Mouse (Mus musculus) hindbrain, embryonic 11.5 days (tissue): ENCODE results near the gene Sirt6. TPM values are rescaled to one million over a fixed set of nuclear protein-coding genes. Genes with fewer than 3 reads are reported as not detected.
A peak's percentile ranks its signal among the peaks of the same experiment; 100 is the strongest.

Experiments used
- ATAC-seq: fragments of 200-750 bp; cut with Nextera tagmentation; 2 replicates; pipeline ENCODE4 v1.8.0; 2017; ENCODE audit warnings: mild to moderate bottlenecking, moderate TSS enrichment, moderate library complexity; ENCODE audit not compliant: low FRiP score
- DNase-seq: peaks from one replicate; pipeline ENCODE4 v3.0.0-alpha.2; 2015; ENCODE audit warnings: low spot score
- H3K27ac ChIP-seq: fragments of 300-500 bp; sonication (generic); 2 replicates; pipeline ENCODE4 v1.5.1; 2014; ENCODE audit warnings: mild to moderate bottlenecking, low read depth, low read length
- H3K27me3 ChIP-seq: fragments of 300-500 bp; sonication (generic); 2 replicates; pipeline ENCODE4 v1.6.1; 2014; ENCODE audit warnings: mild to moderate bottlenecking, low read length, moderate library complexity, mixed read lengths; ENCODE audit not compliant: control insufficient read depth, insufficient read depth
- H3K36me3 ChIP-seq: fragments of 300-500 bp; sonication (generic); 2 replicates; pipeline ENCODE4 v1.6.1; 2014; ENCODE audit warnings: mild to moderate bottlenecking, low read length, moderate library complexity, mixed read lengths; ENCODE audit not compliant: control insufficient read depth, insufficient read depth
- H3K4me1 ChIP-seq: fragments of 300-500 bp; sonication (generic); replicated peaks from 2 replicates; pipeline ENCODE4 v1.6.1; 2014; ENCODE audit warnings: low read length, mixed read lengths; ENCODE audit not compliant: control insufficient read depth, insufficient read depth
- H3K4me2 ChIP-seq: fragments of 300-500 bp; sonication (generic); replicated peaks from 2 replicates; pipeline ENCODE4 v1.6.1; 2014; ENCODE audit warnings: mild to moderate bottlenecking, low read depth, low read length
- H3K4me3 ChIP-seq: fragments of 300-500 bp; sonication (generic); 2 replicates; pipeline ENCODE4 v1.5.1; 2014; ENCODE audit warnings: low read depth, low read length
- H3K9ac ChIP-seq: fragments of 300-500 bp; sonication (generic); 2 replicates; pipeline ENCODE4 v1.6.1; 2014; ENCODE audit warnings: low read depth, low read length
- H3K9me3 ChIP-seq: fragments of 300-500 bp; sonication (generic); 2 replicates; pipeline ENCODE4 v1.6.1; 2016; ENCODE audit warnings: low read length; ENCODE audit not compliant: control insufficient read depth
- WGBS: fragments of 180-500 bp; shearing (Covaris S2); extraction: QIAGEN DNeasy Blood & Tissue Kit; methylation state at CpG from one replicate; pipeline ENCODE4 v1.1.7; 2014; 5-methylcytosine and 5-hydroxymethylcytosine counted together
- polyA plus RNA-seq: library from polyadenylated mRNA; unstranded; fragments of >200 nt; fragmentation: Nextera tagmentation; extraction: Ambion mirVana; gene quantifications from 2 replicates; pipeline ENCODE4 v1.2.1, GENCODE M21; 2014

Sirt6 gene
- polyA plus RNA-seq, 1 experiment from 2014 or later = 42.2 TPM

GRCm38 (mm10) chr10:81599630-81600029 is 28.0 kb downstream of the Sirt6 start:
- Histone ChIP-seq H3K9me3 (no peaks in the 10 kb centered on the region), H3K27ac (no peak overlapping the region), H3K4me2 (no peak overlapping the region), H3K9ac (no peak overlapping the region), H3K4me3 (no peak overlapping the region), H3K4me1 (peaks cover 17% of the 10 kb centered on the region), H3K36me3 (no peaks in the 10 kb centered on the region), H3K27me3 (peaks cover 41% of the 10 kb centered on the region)
- 65% methylated on average over 5 of the region's 5 CpGs for WGBS
- ATAC-seq = no peak
- no peak for DNase-seq

GRCm38 (mm10) chr10:81598871-81599270 is 28.7 kb downstream of the Sirt6 start:
- H3K4me2 ChIP-seq = no peak overlapping the region
- no peak overlapping the region for H3K4me3 ChIP-seq
- ATAC-seq = no peak
- DNase-seq = no peak
- no peak overlapping the region for H3K27ac ChIP-seq
- peaks cover 17% of the 10 kb centered on the region for H3K4me1 ChIP-seq
- no peak overlapping the region for H3K9ac ChIP-seq
- 58% methylated on average over 6 of the region's 6 CpGs for WGBS
- peaks cover 47% of the 10 kb centered on the region for H3K27me3 ChIP-seq
- no peaks in the 10 kb centered on the region for H3K9me3 ChIP-seq
- H3K36me3 ChIP-seq = no peaks in the 10 kb centered on the region

- ATAC-seq = no peak
- H3K4me3 ChIP-seq = no peak overlapping the region
- no peak for DNase-seq
- WGBS = 29% methylated on average over 3 of the region's 3 CpGs
- no peak overlapping the region for H3K4me2 ChIP-seq
- H3K9ac ChIP-seq = no peak overlapping the region
- H3K9me3 ChIP-seq = no peaks in the 10 kb centered on the region
- H3K4me1 ChIP-seq = peaks cover 17% of the 10 kb centered on the region
- no peaks in the 10 kb centered on the region for H3K36me3 ChIP-seq
- no peak overlapping the region for H3K27ac ChIP-seq
- peaks cover 51% of the 10 kb centered on the region for H3K27me3 ChIP-seq
These were observed 29.3 kb downstream of the Sirt6 start for GRCm38 (mm10) chr10:81598342-81598741.

- no peak overlapping the region for H3K4me3 ChIP-seq
- H3K4me2 ChIP-seq = no peak overlapping the region
- H3K27ac ChIP-seq = peak overlapping the region; percentile 33
- ATAC-seq (peak; percentile 30), DNase-seq (no peak)
- H3K36me3 ChIP-seq = no peaks in the 10 kb centered on the region
- H3K4me1 ChIP-seq = peaks cover 17% of the 10 kb centered on the region
- no peaks in the 10 kb centered on the region for H3K9me3 ChIP-seq
- no peak overlapping the region for H3K9ac ChIP-seq
- peaks cover 55% of the 10 kb centered on the region for H3K27me3 ChIP-seq
- WGBS = 12% methylated on average over 9 of the region's 12 CpGs
These were observed 30.3 kb downstream of the Sirt6 start for GRCm38 (mm10) chr10:81597137-81597950.

- H3K9me3 ChIP-seq = no peaks in the 10 kb centered on the region
- H3K4me3 ChIP-seq = no peak overlapping the region
- H3K36me3 ChIP-seq = no peaks in the 10 kb centered on the region
- H3K4me1 ChIP-seq = peaks cover 17% of the 10 kb centered on the region
- H3K27ac ChIP-seq = peak overlapping the region; percentile 33
- WGBS = 4% methylated on average over 10 of the region's 10 CpGs
- H3K27me3 ChIP-seq = peaks cover 54% of the 10 kb centered on the region
- H3K4me2 ChIP-seq = no peak overlapping the region
- H3K9ac ChIP-seq = no peak overlapping the region
- DNase-seq (peak; percentile 69), ATAC-seq (peak; percentile 10)
These were observed 31.0 kb downstream of the Sirt6 start for GRCm38 (mm10) chr10:81596611-81597010.

GRCm38 (mm10) chr10:81595599-81595998 is 32.0 kb downstream of the Sirt6 start:
- no peak for ATAC-seq
- no peak for DNase-seq
- peaks cover 52% of the 10 kb centered on the region for H3K27me3 ChIP-seq
- no peak overlapping the region for H3K27ac ChIP-seq
- no peak overlapping the region for H3K4me2 ChIP-seq
- no peak overlapping the region for H3K9ac ChIP-seq
- H3K4me1 ChIP-seq = peaks cover 15% of the 10 kb centered on the region
- H3K36me3 ChIP-seq = no peaks in the 10 kb centered on the region
- H3K4me3 ChIP-seq = no peak overlapping the region
- 38% methylated on average over 5 of the region's 5 CpGs for WGBS
- no peaks in the 10 kb centered on the region for H3K9me3 ChIP-seq

GRCm38 (mm10) chr10:81593935-81594334 is 33.7 kb downstream of the Sirt6 start:
- peaks cover 14% of the 10 kb centered on the region for H3K4me1 ChIP-seq
- no peak overlapping the region for H3K4me3 ChIP-seq
- no peaks in the 10 kb centered on the region for H3K36me3 ChIP-seq
- H3K27ac ChIP-seq = no peak overlapping the region
- DNase-seq (no peak), ATAC-seq (no peak)
- no peak overlapping the region for H3K4me2 ChIP-seq
- H3K9ac ChIP-seq = no peak overlapping the region
- WGBS = 77% methylated on average over 18 of the region's 18 CpGs
- peaks cover 44% of the 10 kb centered on the region for H3K27me3 ChIP-seq
- no peaks in the 10 kb centered on the region for H3K9me3 ChIP-seq

- Histone ChIP-seq H3K36me3 (no peaks in the 10 kb centered on the region), H3K4me2 (no peak overlapping the region), H3K9ac (no peak overlapping the region), H3K27me3 (peaks cover 43% of the 10 kb centered on the region), H3K4me1 (peaks cover 14% of the 10 kb centered on the region), H3K9me3 (no peaks in the 10 kb centered on the region), H3K27ac (no peak overlapping the region), H3K4me3 (no peak overlapping the region)
- no peak for DNase-seq
- WGBS = 75% methylated on average over 4 of the region's 4 CpGs
- ATAC-seq = no peak
These were observed 34.4 kb downstream of the Sirt6 start for GRCm38 (mm10) chr10:81593223-81593622.

- Histone ChIP-seq H3K27ac (no peak overlapping the region), H3K4me2 (no peak overlapping the region), H3K36me3 (no peaks in the 10 kb centered on the region), H3K9me3 (no peaks in the 10 kb centered on the region), H3K4me3 (no peak overlapping the region), H3K4me1 (peaks cover 14% of the 10 kb centered on the region), H3K9ac (no peak overlapping the region), H3K27me3 (peaks cover 43% of the 10 kb centered on the region)
- 79% methylated on average over 7 of the region's 7 CpGs for WGBS
- ATAC-seq = no peak
- no peak for DNase-seq
These were observed 35.0 kb downstream of the Sirt6 start for GRCm38 (mm10) chr10:81592631-81593030.
